Mouse (Mus musculus) central nervous system, embryonic 18 days (tissue): ENCODE data around the gene Fsd1l. TPM values are rescaled to one million over a fixed set of nuclear protein-coding genes. Genes with fewer than 3 reads are reported as not detected.

Experiments used
- polyA plus RNA-seq: library from polyadenylated mRNA; depleted of rRNA; stranded (reverse); fragments of >200 nt; gene quantifications from 2 replicates; pipeline ENCODE4 v1.2.3, GENCODE M21; 2012; rRNA removed

The Fsd1l gene
- 25.7 and 27.1 TPM in 2 replicates for polyA plus RNA-seq

GRCm38 (mm10) chr4:53631316-53632010 lies at the start of gene Fsd1l:
TSS of gene Fsd1l (plus strand) at chr4:53631471.

DNA sequence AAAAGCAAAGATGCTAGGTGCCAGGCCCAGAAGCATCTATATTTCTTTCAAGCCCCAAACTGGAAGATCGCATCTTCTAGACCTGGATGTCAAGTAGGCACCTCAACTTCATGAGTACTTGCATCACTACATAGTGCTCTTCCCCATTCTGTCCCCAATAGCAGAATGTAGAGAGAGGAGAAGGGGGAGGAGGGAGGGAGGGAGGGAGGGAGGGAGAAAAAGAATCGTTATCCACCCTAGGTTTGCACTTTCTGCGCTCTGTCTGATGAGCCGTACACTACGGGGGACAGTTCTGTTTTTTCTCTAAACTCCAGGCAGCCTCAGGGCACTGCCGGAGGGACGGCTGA lies 82.4 kb downstream of the Fsd1l start, which contains the start of gene Fktn:
TSS of gene Fktn (plus strand) at position 295 of the 347 bp plus-strand sequence.

Other genes with a start within 250 kb of the Fsd1l start
- 13.5 and 14.6 TPM in 2 replicates for gene Slc44a1, start 191.1 kb upstream of the Fsd1l start, polyA plus RNA-seq
- 18.8 and 20.5 TPM in 2 replicates for gene Fktn, start 82.5 kb downstream of the Fsd1l start, polyA plus RNA-seq
- gene Tal2, start 148.2 kb downstream of the Fsd1l start, polyA plus RNA-seq = 0.45 and 0.62 TPM in 2 replicates
- gene Tmem38b, start 194.6 kb downstream of the Fsd1l start, polyA plus RNA-seq = 4.0 and 4.8 TPM in 2 replicates